Mouse (Mus musculus) liver, embryonic 14.5 days (tissue): ENCODE results near the gene Jarid2.

Experiments
- CTCF ChIP-seq: IDR thresholded peaks from 2 replicates; pipeline ENCODE4 v1.5.1; 2016; ENCODE audit warnings: antibody characterized with exemption, low read depth, control low read depth
- EP300 ChIP-seq: IDR thresholded peaks from 2 replicates; pipeline ENCODE4 v1.6.1; 2016; ENCODE audit warnings: antibody characterized with exemption, low read depth

DNA sequence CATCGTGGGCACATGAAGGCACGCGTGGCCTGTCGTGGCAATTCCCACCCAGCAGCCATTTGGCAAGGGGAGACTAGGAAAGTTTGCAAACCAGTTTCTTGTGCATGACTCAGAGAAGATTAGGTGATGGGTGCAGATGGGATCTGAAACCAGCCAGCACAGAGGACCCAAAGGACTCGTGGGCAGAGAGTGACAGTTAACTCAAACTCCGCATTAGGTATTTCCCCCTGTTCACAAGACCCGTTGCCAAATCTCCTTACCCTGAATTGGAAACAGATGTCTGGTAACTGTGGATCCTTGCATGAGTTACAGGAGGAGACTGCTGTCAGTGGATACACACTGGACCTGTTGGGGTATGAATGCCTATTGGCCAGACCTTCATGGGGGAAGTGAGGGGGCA, 48.2 kb upstream of the Jarid2 start:
- TF ChIP-seq CTCF (no peak), EP300 (no peak)
